Mouse (Mus musculus): ENCODE results near the gene Rnf216. TPM values are rescaled to one million over a fixed set of nuclear protein-coding genes. Genes with fewer than 3 reads are reported as not detected.

Rnf216 gene
- 58.0 TPM for polyA plus RNA-seq (2014; fragmentation: Illumina TruSeq; extraction: RNeasy Lipid Tissue Mini Kit (QIAGEN cat#74804); ENCODE audit: low read depth, low replicate concordance)

DNA sequence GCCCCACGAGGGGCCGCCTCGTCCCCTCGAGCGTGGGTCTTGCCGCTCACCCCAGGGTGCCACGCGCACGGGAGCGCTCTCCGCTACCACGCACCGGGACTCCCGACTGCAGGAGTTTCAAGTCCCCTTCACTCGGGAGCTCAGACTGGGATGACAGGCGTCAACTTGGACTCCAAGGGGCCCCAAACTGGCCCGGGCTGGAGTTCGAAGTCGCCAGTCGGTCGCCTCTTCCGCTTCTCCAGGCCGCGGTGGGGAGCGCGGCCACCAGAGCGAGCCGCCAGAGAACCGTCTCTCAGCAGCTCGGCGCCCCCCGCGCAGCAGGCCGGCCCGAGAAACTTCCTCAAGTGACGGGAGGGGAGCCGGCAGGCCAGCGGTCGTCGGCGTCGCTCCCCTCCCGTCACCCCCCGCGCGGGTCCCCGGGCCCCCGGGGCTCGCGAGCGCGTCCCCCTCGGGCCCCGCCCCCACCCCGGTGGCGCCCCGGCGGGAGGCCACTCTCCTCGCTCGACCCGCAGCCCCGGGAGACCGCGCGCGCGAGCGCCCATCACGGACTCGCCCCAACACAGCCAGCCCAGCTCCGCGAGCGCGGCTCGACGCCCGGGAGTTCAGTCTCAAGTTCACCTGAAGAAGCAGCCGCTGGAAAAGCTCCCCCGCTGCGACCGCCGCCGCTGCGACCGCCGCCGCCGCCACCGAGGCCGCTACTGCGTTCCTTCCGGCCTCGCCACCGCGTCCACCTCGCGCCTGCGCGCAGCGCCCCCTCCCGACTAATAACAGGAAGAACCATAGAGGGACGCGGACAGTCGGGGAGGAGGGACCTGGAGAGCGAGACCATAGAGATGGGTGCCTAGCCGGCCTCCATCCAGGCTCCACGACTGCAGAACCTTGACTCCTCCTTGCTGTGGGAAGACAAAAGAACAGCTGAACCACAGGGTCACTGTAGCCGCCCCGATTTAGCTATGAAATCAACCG is at the start of gene Rnf216:
Gene Rnf216 (minus strand): TSS at position 714 of the 966 bp plus-strand sequence.

DNA sequence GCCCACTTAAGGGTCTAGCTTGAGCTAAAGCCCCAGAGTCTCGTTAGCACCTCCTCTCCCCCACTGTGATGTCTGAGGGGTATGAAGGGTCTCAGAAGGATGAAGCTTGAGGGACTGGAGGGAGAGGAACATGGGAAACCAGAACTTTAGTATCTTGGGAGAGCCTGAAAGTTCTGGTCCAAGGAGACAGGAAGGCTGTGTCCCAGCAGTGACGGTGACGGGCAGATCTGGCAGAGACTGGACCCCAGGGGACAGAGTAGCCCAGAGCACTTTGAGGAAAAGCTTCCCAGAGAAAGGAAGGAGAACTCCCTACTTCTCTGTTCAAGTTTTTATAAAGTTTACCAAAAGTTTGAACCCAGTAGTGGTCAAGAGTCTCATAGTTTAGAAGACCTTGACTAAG is 34.7 kb upstream of the Rnf216 start, which contains the start of gene Olfr718-ps1:
Gene Olfr718-ps1 (minus strand): TSS at position 101 of the 400 bp plus-strand sequence.

DNA sequence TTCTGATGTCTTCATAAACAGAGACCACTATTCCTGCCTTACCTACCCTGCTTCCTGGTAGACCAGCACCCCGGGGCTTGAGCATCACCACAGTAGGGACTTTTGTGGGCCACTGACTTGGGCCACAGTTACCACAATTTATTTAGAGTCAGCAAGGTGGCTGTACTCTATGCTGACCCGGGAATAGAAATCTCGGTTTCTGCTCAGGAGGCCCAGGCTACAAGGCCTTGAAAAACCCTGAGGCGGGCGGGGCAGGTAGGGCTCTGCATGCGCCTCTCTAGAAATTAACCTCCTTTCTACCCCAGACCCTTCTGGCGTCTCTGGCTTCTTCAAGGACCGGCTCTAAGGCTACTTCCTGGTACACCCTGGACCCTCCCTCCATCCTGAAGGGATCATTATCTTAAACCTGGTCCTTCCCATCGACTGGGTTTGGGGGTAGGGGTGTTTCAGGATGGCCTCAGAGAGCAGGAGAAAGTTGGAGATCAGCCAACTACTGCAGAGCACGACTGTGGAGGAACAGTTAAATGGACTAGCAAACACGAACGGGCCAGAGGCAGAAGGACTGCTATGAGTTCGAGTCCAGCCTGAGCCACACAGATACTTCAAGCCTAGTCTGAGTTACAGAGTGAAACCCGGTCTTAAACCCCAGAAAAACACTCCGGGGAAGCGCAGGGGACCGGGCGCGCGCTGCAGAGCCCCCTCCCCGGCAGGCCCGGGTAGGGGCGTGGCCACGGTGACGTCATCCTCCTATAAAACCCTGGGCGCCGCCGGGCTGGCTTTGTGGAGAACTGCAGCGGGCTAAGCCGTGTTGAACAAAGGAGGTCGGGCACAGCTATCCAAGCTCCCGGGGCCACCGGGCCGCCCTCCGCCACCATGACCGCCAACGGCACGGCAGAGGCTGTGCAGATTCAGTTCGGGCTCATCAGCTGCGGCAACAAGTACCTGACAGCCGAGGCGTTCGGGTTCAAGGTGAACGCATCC is 152.9 kb downstream of the Rnf216 start, which contains the start of gene Fscn1:
Gene Fscn1 (plus strand): TSS at position 768 of the 981 bp plus-strand sequence.

Other genes starting within 250 kb of the Rnf216 start
- 1.7 TPM for gene Fbxl18, start 217.6 kb downstream of the Rnf216 start, polyA plus RNA-seq (2014; fragmentation: Illumina TruSeq; extraction: RNeasy Lipid Tissue Mini Kit (QIAGEN cat#74804); ENCODE audit: low read depth, low replicate concordance)
- 1,855 TPM for gene Actb, start 206.2 kb downstream of the Rnf216 start, polyA plus RNA-seq (2014; fragmentation: Illumina TruSeq; extraction: RNeasy Lipid Tissue Mini Kit (QIAGEN cat#74804); ENCODE audit: low read depth, low replicate concordance)
- 0.82 TPM for gene Fscn1, start 152.7 kb downstream of the Rnf216 start, polyA plus RNA-seq (2014; fragmentation: Illumina TruSeq; extraction: RNeasy Lipid Tissue Mini Kit (QIAGEN cat#74804); ENCODE audit: low read depth, low replicate concordance)
- not detected for gene Olfr718-ps1, start 34.6 kb upstream of the Rnf216 start, polyA plus RNA-seq (2014; fragmentation: Illumina TruSeq; extraction: RNeasy Lipid Tissue Mini Kit (QIAGEN cat#74804); ENCODE audit: low read depth, low replicate concordance)
- gene Rbak, start 67.8 kb upstream of the Rnf216 start, polyA plus RNA-seq (2014; fragmentation: Illumina TruSeq; extraction: RNeasy Lipid Tissue Mini Kit (QIAGEN cat#74804); ENCODE audit: low read depth, low replicate concordance) = 10.3 TPM
- gene Spdye4b, start 68.0 kb upstream of the Rnf216 start, polyA plus RNA-seq (2014; fragmentation: Illumina TruSeq; extraction: RNeasy Lipid Tissue Mini Kit (QIAGEN cat#74804); ENCODE audit: low read depth, low replicate concordance) = not detected
- not detected for gene Spdye4a, start 113.9 kb upstream of the Rnf216 start, polyA plus RNA-seq (2014; fragmentation: Illumina TruSeq; extraction: RNeasy Lipid Tissue Mini Kit (QIAGEN cat#74804); ENCODE audit: low read depth, low replicate concordance)
- gene Zfp12, start 122.2 kb upstream of the Rnf216 start, polyA plus RNA-seq (2014; fragmentation: Illumina TruSeq; extraction: RNeasy Lipid Tissue Mini Kit (QIAGEN cat#74804); ENCODE audit: low read depth, low replicate concordance) = 15.7 TPM
- gene Zfp316, start 157.0 kb upstream of the Rnf216 start, polyA plus RNA-seq (2014; fragmentation: Illumina TruSeq; extraction: RNeasy Lipid Tissue Mini Kit (QIAGEN cat#74804); ENCODE audit: low read depth, low replicate concordance) = 0.87 TPM
- not detected for gene Zfp853, start 180.6 kb upstream of the Rnf216 start, polyA plus RNA-seq (2014; fragmentation: Illumina TruSeq; extraction: RNeasy Lipid Tissue Mini Kit (QIAGEN cat#74804); ENCODE audit: low read depth, low replicate concordance)
- gene E130309D02Rik, start 202.4 kb upstream of the Rnf216 start, polyA plus RNA-seq (2014; fragmentation: Illumina TruSeq; extraction: RNeasy Lipid Tissue Mini Kit (QIAGEN cat#74804); ENCODE audit: low read depth, low replicate concordance) = 2.2 TPM
- 7.6 TPM for gene Zdhhc4, start 216.3 kb upstream of the Rnf216 start, polyA plus RNA-seq (2014; fragmentation: Illumina TruSeq; extraction: RNeasy Lipid Tissue Mini Kit (QIAGEN cat#74804); ENCODE audit: low read depth, low replicate concordance)
- gene Grid2ip, start 244.3 kb upstream of the Rnf216 start, polyA plus RNA-seq (2014; fragmentation: Illumina TruSeq; extraction: RNeasy Lipid Tissue Mini Kit (QIAGEN cat#74804); ENCODE audit: low read depth, low replicate concordance) = not detected

All from adrenal gland, adult 10 weeks (tissue).